Mouse (Mus musculus): ENCODE measurements at regions not wholly inside any gene's neighbourhood (a gene's known extent, or its start where the extent isn't known, plus 50 kb on each side); places are given as distances from the start of the nearest gene placed in this dataset.

DNA sequence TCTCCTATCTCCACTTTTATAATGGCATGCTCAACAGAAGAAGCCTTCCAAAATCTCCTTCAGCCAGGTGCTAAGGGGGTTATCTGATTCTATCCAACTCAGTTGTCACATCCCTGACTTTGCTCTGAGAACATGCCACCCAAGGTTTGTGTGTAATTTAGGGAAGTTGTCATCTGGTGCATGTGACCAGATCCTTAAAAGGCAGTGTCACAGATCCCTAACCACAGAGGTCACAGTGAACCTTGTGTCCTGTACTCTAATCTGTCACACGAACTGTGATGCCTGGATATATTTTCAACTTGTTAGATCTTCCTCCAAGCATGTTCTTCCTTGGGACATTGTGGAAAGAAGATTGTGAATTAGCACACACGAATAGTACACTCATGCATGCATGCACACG is 189.4 kb upstream of the Plxna2 start:
- TF ChIP-seq POLR2A (IDR thresholded peaks at IDR 0.05; ENCODE audit: extremely low read depth, insufficient read depth, low read length), result no peak
- TF ChIP-seq CTCF (IDR thresholded peaks at IDR 0.05; ENCODE audit: extremely low read depth, insufficient read depth, low read length), result no peak

Measured in cortical plate, adult 2 months (tissue).